11 mouse cellular contexts compared by ENCODE assay signal in the genomic region with DNA sequence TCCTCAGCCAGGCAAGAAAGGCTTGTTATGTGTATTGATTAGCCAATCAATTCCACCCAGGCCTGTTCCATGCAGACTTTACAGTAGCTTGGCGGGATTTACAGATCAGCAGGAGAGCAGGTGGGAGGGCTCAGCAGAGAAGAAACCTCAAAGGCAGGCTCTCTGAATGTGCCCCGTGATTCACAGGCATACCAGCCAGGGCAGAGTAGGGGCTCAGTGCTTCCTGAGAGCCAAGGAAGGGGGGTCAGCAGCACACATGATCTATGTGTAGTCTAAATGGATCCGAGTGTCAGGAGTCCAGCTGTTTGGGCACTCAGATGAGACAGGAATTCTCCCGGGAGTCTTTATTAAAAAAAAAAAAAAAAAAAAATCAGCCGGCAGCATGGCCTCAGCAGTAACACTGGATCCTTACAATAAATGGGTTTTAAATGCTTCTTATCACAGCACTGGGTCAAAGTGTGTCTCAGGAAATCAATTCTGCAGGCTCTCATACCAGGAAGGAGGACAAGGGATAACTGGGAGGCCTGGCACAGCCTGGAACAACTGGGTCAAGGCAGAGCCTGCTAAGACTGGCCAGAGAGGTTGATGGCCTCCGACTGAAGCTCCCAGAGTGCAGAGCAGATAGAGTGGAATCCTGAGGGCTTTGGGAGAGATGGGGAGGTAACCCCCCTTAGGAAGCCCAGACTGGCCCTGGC.
DNase-seq lines count a peak whose midpoint lies in the region; ATAC-seq and TF ChIP-seq lines count a peak whose summit lies in the region.
"Had no signal": no experiment of that assay in that cellular context is flagged by ENCODE, and none has a peak within 500 bp of the region (broad histone marks: within the 10 kb centered on the region; RNA-seq: fewer than 3 reads in every experiment).

No protein-coding gene starts in this region.

- H3K4me3 ChIP-seq in forebrain, embryonic 11.5 days (ENCODE audit: low read depth, low read length) = no peak overlapping the region
- H3K4me3 ChIP-seq in forebrain, postnatal 0 days (ENCODE audit: low read depth, low read length) = no peak overlapping the region
- no peak overlapping the region for H3K4me3 ChIP-seq in embryonic facial prominence, embryonic 12.5 days
- H3K4me3 ChIP-seq in intestine, embryonic 16.5 days (ENCODE audit: low read length) = no peak overlapping the region
- no peak overlapping the region for H3K4me3 ChIP-seq in midbrain, postnatal 0 days (ENCODE audit: low read depth, low read length)

- H3K36me3 ChIP-seq in forebrain, embryonic 11.5 days (ENCODE audit: control insufficient read depth, insufficient read depth, low read length) = no peaks in the 10 kb centered on the region
- H3K36me3 ChIP-seq in forebrain, postnatal 0 days (ENCODE audit: insufficient read depth) = no peaks in the 10 kb centered on the region
- H3K36me3 ChIP-seq in embryonic facial prominence, embryonic 12.5 days = no peaks in the 10 kb centered on the region
- H3K36me3 ChIP-seq in intestine, embryonic 16.5 days (ENCODE audit: control insufficient read depth, insufficient read depth, low read length) = no peaks in the 10 kb centered on the region
- H3K36me3 ChIP-seq in midbrain, postnatal 0 days (ENCODE audit: insufficient read depth, low read length) = no peaks in the 10 kb centered on the region

- H3K4me1 ChIP-seq in forebrain, embryonic 11.5 days (replicated peaks; ENCODE audit: control insufficient read depth, insufficient read depth, low read length) = peaks cover 17% of the 10 kb centered on the region; the same call in 1 of the 2 replicates
- H3K4me1 ChIP-seq in forebrain, postnatal 0 days (ENCODE audit: insufficient read depth) = peaks cover 10% of the 10 kb centered on the region
- H3K4me1 ChIP-seq in embryonic facial prominence, embryonic 12.5 days = no peaks in the 10 kb centered on the region
- H3K4me1 ChIP-seq in intestine, embryonic 16.5 days (ENCODE audit: control insufficient read depth, insufficient read depth, low read length) = peaks cover 3% of the 10 kb centered on the region; the same call in 1 of the 2 replicates
- no peaks in the 10 kb centered on the region; the same call in 1 of the 2 replicates for H3K4me1 ChIP-seq in midbrain, postnatal 0 days (ENCODE audit: insufficient read depth, low read length)

- WGBS in forebrain, embryonic 11.5 days = 19% methylated on average over 6 of the region's 6 CpGs
- 20% methylated on average over 6 of the region's 6 CpGs for WGBS in forebrain, postnatal 0 days
- WGBS in embryonic facial prominence, embryonic 12.5 days = 16% methylated on average over 6 of the region's 6 CpGs
- 14% methylated on average over 6 of the region's 6 CpGs for WGBS in intestine, embryonic 16.5 days
- WGBS in midbrain, postnatal 0 days = 15% methylated on average over 6 of the region's 6 CpGs

- H3K27me3 ChIP-seq in forebrain, embryonic 11.5 days (ENCODE audit: control insufficient read depth, insufficient read depth, low read length) = peaks cover 9% of the 10 kb centered on the region; the same call in 1 of the 2 replicates
- H3K27me3 ChIP-seq in forebrain, postnatal 0 days (ENCODE audit: insufficient read depth, low read length) = no peaks in the 10 kb centered on the region; the same call in 1 of the 2 replicates
- H3K27me3 ChIP-seq in embryonic facial prominence, embryonic 12.5 days = peaks cover 47% of the 10 kb centered on the region
- H3K27me3 ChIP-seq in intestine, embryonic 16.5 days (replicated peaks; ENCODE audit: control insufficient read depth, insufficient read depth, low read length) = peaks cover 11% of the 10 kb centered on the region
- H3K27me3 ChIP-seq in midbrain, postnatal 0 days (ENCODE audit: insufficient read depth, low read length) = 0 out of 2 replicates have a peak, but pooled peaks cover 4% of the 10 kb centered on the region

- no peak overlapping the region for H3K27ac ChIP-seq in forebrain, embryonic 11.5 days (ENCODE audit: low read depth, low read length)
- no peak overlapping the region for H3K27ac ChIP-seq in forebrain, postnatal 0 days (ENCODE audit: low read depth, low read length)
- no peak overlapping the region for H3K27ac ChIP-seq in embryonic facial prominence, embryonic 12.5 days
- 0 out of 2 replicates have a peak overlapping the region, but pooled peaks have one; percentile 26 for H3K27ac ChIP-seq in intestine, embryonic 16.5 days (ENCODE audit: low read length)
- no peak overlapping the region for H3K27ac ChIP-seq in midbrain, postnatal 0 days (ENCODE audit: low read depth, low read length)
- H3K27ac ChIP-seq: macrophage had no signal

- H3K4me2 ChIP-seq in forebrain, embryonic 11.5 days (ENCODE audit: low read depth, low read length, severe bottlenecking) = no peak overlapping the region
- no peak overlapping the region for H3K4me2 ChIP-seq in forebrain, postnatal 0 days (ENCODE audit: low read depth)
- H3K4me2 ChIP-seq in embryonic facial prominence, embryonic 12.5 days (replicated peaks) = no peak overlapping the region
- 0 out of 2 replicates have a peak overlapping the region, but pooled peaks have one; percentile 16 for H3K4me2 ChIP-seq in intestine, embryonic 16.5 days (ENCODE audit: low read depth, low read length)
- H3K4me2 ChIP-seq in midbrain, postnatal 0 days (ENCODE audit: low read depth, low read length, poor library complexity, severe bottlenecking) = no peak overlapping the region

- no peak for DNase-seq in forebrain, embryonic 11.5 days (ENCODE audit: low spot score)
- DNase-seq in forebrain, postnatal 0 days = no peak
- no peak for DNase-seq in midbrain, postnatal 0 days (ENCODE audit: low spot score)
- DNase-seq in spleen, adult 18-20 months = no peak
- DNase-seq in cerebellum, adult 9-10 months = no peak
- no peak for DNase-seq in embryo, embryonic 11 days

- H3K9ac ChIP-seq in forebrain, embryonic 11.5 days (ENCODE audit: low read length) = no peak overlapping the region
- H3K9ac ChIP-seq in forebrain, postnatal 0 days = no peak overlapping the region
- H3K9ac ChIP-seq in embryonic facial prominence, embryonic 12.5 days = no peak overlapping the region
- no peak overlapping the region for H3K9ac ChIP-seq in intestine, embryonic 16.5 days (ENCODE audit: low read depth, low read length)
- 0 out of 2 replicates have a peak overlapping the region, but pooled peaks have one; percentile 13 for H3K9ac ChIP-seq in midbrain, postnatal 0 days (replicated peaks; ENCODE audit: low read length, poor library complexity, severe bottlenecking)
- H3K9ac ChIP-seq: liver, postnatal 0 days had no signal

- no peaks in the 10 kb centered on the region for H3K9me3 ChIP-seq in forebrain, embryonic 11.5 days (ENCODE audit: control insufficient read depth, low read length)
- no peaks in the 10 kb centered on the region for H3K9me3 ChIP-seq in forebrain, postnatal 0 days (ENCODE audit: low read length)
- H3K9me3 ChIP-seq in embryonic facial prominence, embryonic 12.5 days = no peaks in the 10 kb centered on the region
- no peaks in the 10 kb centered on the region for H3K9me3 ChIP-seq in intestine, embryonic 16.5 days (ENCODE audit: control insufficient read depth, low read length)
- H3K9me3 ChIP-seq in midbrain, postnatal 0 days (ENCODE audit: low read length) = no peaks in the 10 kb centered on the region

- TF ChIP-seq CTCF in forebrain, postnatal 0 days (IDR thresholded peaks at IDR 0.05; ENCODE audit: low read depth) = no peak
- no peak for TF ChIP-seq CTCF in midbrain, postnatal 0 days (IDR thresholded peaks at IDR 0.05)

- ATAC-seq in forebrain, embryonic 11.5 days (replicated peaks; ENCODE audit: low FRiP score) = 0 out of 2 replicates have a peak, but pooled peaks have one; percentile 22
- ATAC-seq in forebrain, postnatal 0 days = no peak
- peak; percentile 23; the same call in 1 of the 2 replicates for ATAC-seq in embryonic facial prominence, embryonic 12.5 days (ENCODE audit: insufficient number of reproducible peaks, insufficient read depth, low FRiP score, low TSS enrichment)
- ATAC-seq in intestine, embryonic 16.5 days = peak; percentile 75
- no peak for ATAC-seq in midbrain, postnatal 0 days (ENCODE audit: low FRiP score)
- ATAC-seq: liver, postnatal 0 days; Patski had no signal

Comparison
In these comparisons a context has a peak if more than half of its experiments do, and no peak if none do; other contexts are left out.
1. ATAC-seq: peak in forebrain, embryonic 11.5 days (single experiment), embryonic facial prominence, embryonic 12.5 days (single experiment) and intestine, embryonic 16.5 days (single experiment); none in forebrain, postnatal 0 days (single experiment) and midbrain, postnatal 0 days (single experiment).